Mouse (Mus musculus) layer of hippocampus, adult 8-10 months (tissue): ENCODE measurements around the gene Zfp185. TPM values are rescaled to one million over a fixed set of nuclear protein-coding genes. Genes with fewer than 3 reads are reported as not detected.
"Not testable (repeated sequence)": the region's sequence is repeated elsewhere in the genome, so short reads cannot be mapped to it uniquely, and the experiment has no call there.

ENCODE experiments used
- DNase-seq, 2 experiments: peaks; one replicate each; pipeline ENCODE4 v3.0.0; 2022; ENCODE audit warnings: low spot score in 2 of 2
- microRNA-seq, 2 experiments: library from miRNA; unstranded; fragments of <30 nt; microRNA quantifications; one replicate each; pipeline ENCODE4 v1.2.0; 2022
- total RNA-seq, 4 experiments: library from RNA; stranded (reverse); gene quantifications; 2 replicates each; pipeline ENCODE4 v1.2.4; 2022

The Zfp185 gene
- total RNA-seq, 4 experiments from 2014 or later: 1.3 to 1.8 (median 1.5) TPM

DNA sequence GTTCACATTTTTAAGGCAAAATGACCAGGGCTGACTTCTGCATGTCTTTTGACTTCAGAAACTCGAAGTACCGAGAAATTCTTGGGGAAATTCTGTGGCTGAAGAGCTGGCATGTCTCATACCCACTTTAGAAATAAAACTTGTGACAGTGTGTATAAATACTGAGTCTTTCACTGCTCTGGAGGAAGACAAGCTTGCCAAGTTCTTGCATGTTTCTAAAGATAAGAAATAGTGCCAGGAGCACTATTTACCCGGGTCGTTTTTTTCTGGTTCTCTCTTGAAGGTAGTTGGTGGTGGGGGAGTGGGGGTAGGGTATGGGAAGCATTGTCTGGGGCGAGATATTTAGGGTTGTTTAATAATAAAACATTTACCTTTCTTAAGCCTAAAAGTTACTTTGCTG is 75.2 kb downstream of the Zfp185 start:
- DNase-seq: no peak

DNA sequence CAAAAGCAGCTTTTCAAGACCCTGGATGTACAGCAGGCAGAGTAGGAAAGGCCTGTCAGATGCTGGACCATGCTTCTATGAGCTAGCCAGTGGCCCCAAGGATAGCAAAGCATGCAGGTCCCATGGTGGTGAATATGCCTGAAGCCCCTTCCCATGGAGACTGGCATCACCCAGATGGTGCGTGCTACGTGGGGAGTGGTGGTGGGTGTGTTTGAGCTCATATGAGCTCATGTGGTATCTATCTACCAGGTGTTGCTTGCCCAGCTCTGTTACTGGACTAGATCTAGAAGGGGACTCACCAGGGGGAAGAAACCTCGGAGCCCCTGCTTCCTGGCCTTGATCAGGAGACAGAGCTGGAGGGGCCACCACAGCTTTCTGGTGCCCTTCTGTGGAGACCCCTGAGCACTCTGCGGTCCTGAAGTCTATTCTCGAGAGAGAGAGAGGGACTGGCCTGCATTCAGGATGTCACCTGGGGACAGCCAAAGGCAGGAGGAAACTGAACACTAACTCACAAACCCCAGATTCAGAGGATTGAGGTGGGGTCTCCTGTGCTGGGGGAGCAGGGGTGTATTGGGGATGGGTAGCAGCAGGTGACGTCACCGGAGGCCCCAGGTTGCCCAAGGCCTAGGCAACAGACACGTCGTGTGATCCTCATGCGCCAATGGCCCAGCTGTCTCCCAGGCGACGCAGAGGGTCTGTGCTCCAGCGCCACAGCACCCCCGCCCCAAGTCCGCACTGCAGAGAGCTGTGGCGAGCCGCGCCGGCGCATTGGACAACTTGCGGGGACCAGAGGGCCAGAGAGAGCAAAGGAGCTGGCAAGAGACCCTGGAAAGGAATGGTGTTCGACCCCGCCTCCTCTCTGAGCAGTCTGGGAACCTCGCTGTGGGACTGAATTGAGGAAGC is 76.6 kb downstream of the Zfp185 start:
- DNase-seq: peak in 1 of 2 experiments; percentile 32

DNA sequence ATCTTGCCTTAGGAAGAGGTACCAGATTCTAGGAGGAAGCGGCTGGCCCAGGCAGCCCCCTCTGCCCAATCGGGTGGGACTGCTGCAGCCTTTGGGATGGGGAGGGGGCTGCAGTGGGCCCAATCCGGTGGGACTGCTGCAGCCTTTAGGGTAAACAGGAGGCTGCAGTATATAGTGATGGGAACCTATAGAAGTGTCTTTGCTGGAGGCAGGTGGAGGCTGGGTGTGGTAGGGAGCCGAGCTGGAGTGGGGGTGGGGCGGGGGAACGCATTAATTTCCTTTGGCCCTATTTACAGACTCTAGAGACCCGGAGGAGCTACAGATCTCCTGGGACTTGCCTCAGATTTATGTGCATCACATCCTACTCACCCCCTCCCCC is 77.3 kb downstream of the Zfp185 start, which contains the start of gene Pnma3:
Pnma3 (plus strand) TSS at position 373 of the 379 bp plus-strand sequence.
- no peak for DNase-seq

DNA sequence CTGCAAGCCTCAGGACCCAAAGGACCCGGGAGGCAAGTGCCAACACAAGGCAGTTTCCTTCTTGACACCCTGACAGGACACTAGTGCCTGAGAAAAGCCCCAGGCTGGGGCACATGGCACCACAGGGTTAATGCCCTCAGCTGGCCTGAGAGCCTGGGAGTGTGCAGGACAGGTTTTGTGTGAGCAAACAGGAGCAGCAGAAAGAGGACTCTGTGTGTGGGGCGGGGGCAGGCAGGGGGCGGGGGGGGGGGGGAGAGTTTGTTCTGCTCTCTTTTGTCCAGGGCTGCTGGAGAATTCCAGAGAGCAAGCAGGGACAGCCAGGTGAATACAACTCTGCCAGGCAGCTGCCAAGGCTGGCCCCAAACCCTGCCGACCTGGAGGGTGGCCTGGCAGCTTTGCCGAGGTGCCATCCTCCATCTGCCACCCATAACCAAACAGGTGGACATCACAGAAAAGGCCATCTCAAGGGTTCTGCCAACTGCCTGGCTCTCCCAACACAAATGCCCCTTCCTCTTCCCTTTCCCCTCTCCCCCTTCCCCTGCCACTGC is 79.7 kb downstream of the Zfp185 start:
- not testable (repeated sequence) for DNase-seq

Small RNA genes within 50 kb of the gene (microRNA-seq; reads per million reads assigned to microRNA genes)
- gene Mir2137: 0 reads per million in 2 experiments

Other genes with a start within 250 kb of the Zfp185 start
- under 1 TPM; 0.57 to 1.00 (median 0.77) TPM for gene Gabrq, start 162.2 kb upstream of the Zfp185 start, total RNA-seq
- gene Cetn2, start 68.9 kb upstream of the Zfp185 start, total RNA-seq: 10 to 100 TPM; 45.5 to 58.5 (median 54.8) TPM
- gene Nsdhl, start 68.8 kb upstream of the Zfp185 start, total RNA-seq: 10 to 100 TPM; 21.4 to 30.5 (median 27.3) TPM
- gene Pnma5, start 49.8 kb downstream of the Zfp185 start, total RNA-seq: 1 to 10 TPM in 1 of 4 experiments, under 1 TPM in 3; 0.20 to 1.1 (median 0.41) TPM
- gene Pnma3, start 77.4 kb downstream of the Zfp185 start, total RNA-seq: 10 to 100 TPM; 18.6 to 27.3 (median 22.1) TPM
- gene Xlr4a, start 95.1 kb downstream of the Zfp185 start, total RNA-seq: 1 to 10 TPM in 2 of 4 experiments, under 1 TPM in 1, not detected in 1; 0.74 to 3.9 (median 1.5) TPM
- 1 to 10 TPM in 2 of 4 experiments, under 1 TPM in 2; 0.45 to 7.2 (median 1.5) TPM for gene Xlr3a, start 109.8 kb downstream of the Zfp185 start, total RNA-seq
- gene Gm14685, start 129.7 kb downstream of the Zfp185 start, total RNA-seq: 1 to 10 TPM; 1.3 to 2.5 (median 1.7) TPM
- gene Xlr5b, start 161.5 kb downstream of the Zfp185 start, total RNA-seq: not detected
- gene DXBay18, start 162.1 kb downstream of the Zfp185 start, total RNA-seq: 1 to 10 TPM; 1.4 to 2.6 (median 1.8) TPM
- not detected for gene Spin2d, start 189.7 kb downstream of the Zfp185 start, total RNA-seq
- 10 to 100 TPM in 2 of 4 experiments, 1 to 10 TPM in 1, under 1 TPM in 1; 0.30 to 13.5 (median 6.2) TPM for gene Xlr3b, start 204.9 kb downstream of the Zfp185 start, total RNA-seq
- 1 to 10 TPM in 2 of 4 experiments, under 1 TPM in 1, not detected in 1; 0.41 to 2.6 (median 1.9) TPM for gene Xlr4b, start 227.0 kb downstream of the Zfp185 start, total RNA-seq
- gene F8a, start 241.0 kb downstream of the Zfp185 start, total RNA-seq: 10 to 100 TPM; 12.3 to 14.4 (median 12.6) TPM